Mouse (Mus musculus) CH12.LX (cell line): Measurements from ENCODE around the gene Ehmt1.

Source experiments
- CHD1 ChIP-seq: IDR thresholded peaks from 2 replicates; pipeline ENCODE4 v1.6.1; 2012; ENCODE audit warnings: low read depth, low read length, improper control_type of control experiment, inconsistent platforms
- CTCF ChIP-seq, 2 experiments: IDR thresholded peaks in 1 of 2; conservative IDR thresholded peaks in 1 of 2; 2 replicates each; pipeline ENCODE4 v1.5.1; 2011 to 2012; ENCODE audit warnings: low read depth in 2 of 2, low read length in 2 of 2, improper control_type of control experiment in 1 of 2, inconsistent platforms in 1 of 2, mild to moderate bottlenecking in 1 of 2, moderate library complexity in 1 of 2
- ELF1 ChIP-seq: IDR thresholded peaks from 2 replicates; pipeline ENCODE4 v1.6.1; 2014; ENCODE audit warnings: low read depth, mild to moderate bottlenecking, inconsistent platforms, low read length, improper control_type of control experiment
- EP300 ChIP-seq: IDR thresholded peaks from 2 replicates; pipeline ENCODE4 v1.6.1; 2011; ENCODE audit warnings: low read length, improper control_type of control experiment
- HCFC1 ChIP-seq: IDR thresholded peaks from 2 replicates; pipeline ENCODE4 v1.6.1; 2012; ENCODE audit warnings: low read depth, mild to moderate bottlenecking, inconsistent platforms, low read length, improper control_type of control experiment
- MAFK ChIP-seq: IDR thresholded peaks from 2 replicates; pipeline ENCODE4 v1.6.1; 2011; ENCODE audit warnings: low read length, improper control_type of control experiment; ENCODE audit not compliant: insufficient replicate concordance
- MAX ChIP-seq: IDR thresholded peaks from 2 replicates; pipeline ENCODE4 v1.6.1; 2011; ENCODE audit warnings: low read length, improper control_type of control experiment
- MYC ChIP-seq: IDR thresholded peaks from 2 replicates; pipeline ENCODE4 v1.6.1; 2011; ENCODE audit warnings: low read depth, mild to moderate bottlenecking, improper control_type of control experiment, low read length
- POLR2A ChIP-seq: IDR thresholded peaks from 2 replicates; pipeline ENCODE4 v1.6.1; 2011; ENCODE audit warnings: low read depth, mild to moderate bottlenecking, improper control_type of control experiment, low read length
- RAD21 ChIP-seq: IDR thresholded peaks from 2 replicates; pipeline ENCODE4 v1.6.1; 2011; ENCODE audit warnings: low read depth, mild to moderate bottlenecking, low read length, improper control_type of control experiment, moderate library complexity
- TCF12 ChIP-seq: IDR thresholded peaks from 2 replicates; pipeline ENCODE4 v1.6.1; 2014; ENCODE audit warnings: low read depth, mild to moderate bottlenecking, inconsistent platforms, low read length, improper control_type of control experiment
- USF1 ChIP-seq: IDR thresholded peaks from 2 replicates; pipeline ENCODE4 v1.6.1; 2014; ENCODE audit warnings: low read depth, mild to moderate bottlenecking, inconsistent platforms, low read length, improper control_type of control experiment
- USF2 ChIP-seq: conservative IDR thresholded peaks from 2 replicates; pipeline ENCODE4 v1.6.1; 2011; ENCODE audit warnings: low read depth, low read length, improper control_type of control experiment
- ZNF384 ChIP-seq: IDR thresholded peaks from 2 replicates; pipeline ENCODE4 v1.6.1; 2012; ENCODE audit warnings: low read depth, low read length, improper control_type of control experiment, inconsistent platforms

DNA sequence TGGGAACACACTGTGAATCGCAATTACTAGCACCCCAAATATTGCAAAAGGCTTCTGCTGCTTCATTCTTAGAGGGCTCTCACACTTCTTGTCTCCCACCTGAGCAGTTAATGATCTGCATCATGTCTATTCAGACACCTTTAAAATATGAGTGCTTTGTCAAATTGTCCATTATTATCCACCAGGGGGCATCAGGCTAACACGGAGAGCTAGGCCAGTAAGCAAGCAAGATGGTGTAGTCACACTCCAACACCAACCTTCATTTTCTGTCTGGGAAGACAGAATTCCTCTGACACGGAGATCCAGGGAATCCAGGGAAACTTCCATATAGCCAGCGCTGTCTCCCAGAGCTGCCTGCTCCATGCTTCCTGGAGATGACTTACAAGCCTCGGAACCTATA is 67.0 kb downstream of the Ehmt1 start:
- TF ChIP-seq TCF12 = no peak
- no peak for TF ChIP-seq MYC
- no peak for TF ChIP-seq USF1
- no peak for TF ChIP-seq HCFC1
- no peak for TF ChIP-seq EP300
- TF ChIP-seq MAX = no peak
- TF ChIP-seq MAFK = no peak
- TF ChIP-seq CHD1 = no peak
- no peak for TF ChIP-seq POLR2A
- TF ChIP-seq ZNF384 = no peak
- no peak for TF ChIP-seq USF2
- peak; percentile 50 to 73 for TF ChIP-seq CTCF (conservative IDR thresholded peaks at IDR 0.05 in 1 of 2, IDR thresholded peaks at IDR 0.05 in 1 of 2; ENCODE audit: low read depth in 2 of 2, low read length in 2 of 2)
- peak; percentile 57 for TF ChIP-seq RAD21
- TF ChIP-seq ELF1 = no peak
